Mouse (Mus musculus) bone marrow, adult 2 months (tissue): ENCODE measurements at regions not wholly inside any gene's neighbourhood (a gene's known extent, or its start where the extent isn't known, plus 50 kb on each side); places are given as distances from the start of the nearest gene placed in this dataset.

Experiments
- CTCF ChIP-seq: fragments of 200-500 bp; IDR thresholded peaks from 2 replicates; pipeline ENCODE4 v1.5.1; 2011; ENCODE audit warnings: low read length, control low read depth; ENCODE audit not compliant: control insufficient read depth, insufficient read depth
- POLR2A ChIP-seq: fragments of 200-500 bp; IDR thresholded peaks from 2 replicates; pipeline ENCODE4 v1.6.1; 2011; ENCODE audit warnings: low read depth, mild to moderate bottlenecking, control low read depth, low read length, borderline replicate concordance; ENCODE audit not compliant: control insufficient read depth

DNA sequence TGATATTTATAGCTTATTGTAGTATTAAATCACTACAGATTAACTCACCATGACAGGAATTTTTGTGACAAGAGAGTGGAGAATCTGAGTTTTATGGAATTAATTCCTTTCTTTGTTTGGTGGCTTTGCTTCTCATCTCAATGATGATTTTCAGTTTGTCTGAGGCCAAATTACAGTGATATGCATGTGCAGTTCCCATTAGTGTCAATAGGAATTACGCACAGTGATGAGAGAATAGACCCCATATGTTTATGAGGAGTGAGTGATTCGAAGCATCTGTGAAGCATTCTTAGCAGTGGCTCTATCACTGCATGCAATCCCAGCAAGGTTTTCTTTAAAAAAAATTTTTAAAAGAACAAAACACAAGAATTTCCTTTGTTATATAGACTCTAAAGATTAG, 225.0 kb upstream of the Dph6 start:
- TF ChIP-seq POLR2A (no peak), CTCF (no peak)
